8 mouse cellular contexts compared by ENCODE assay signal in genomic region chr4:126200036-126200435, GRCm38 (mm10). TPM values are rescaled to one million over a fixed set of nuclear protein-coding genes. Genes with fewer than 3 reads are reported as not detected.
DNase-seq lines count a peak whose midpoint lies in the region; ATAC-seq and TF ChIP-seq lines count a peak whose summit lies in the region.

No protein-coding gene starts in this region.

- no peak overlapping the region for H3K4me3 ChIP-seq in liver, adult 2 months (ENCODE audit: insufficient read depth, low read depth, low read length)
- H3K4me3 ChIP-seq in embryonic facial prominence, embryonic 15.5 days (replicated peaks) = peak overlapping the region; percentile 76
- peak overlapping the region; percentile 76 for H3K4me3 ChIP-seq in intestine, embryonic 16.5 days (ENCODE audit: low read length)
- H3K4me3 ChIP-seq in neural tube, embryonic 12.5 days = no peak overlapping the region

- no peaks in the 10 kb centered on the region for H3K9me3 ChIP-seq in embryonic facial prominence, embryonic 15.5 days (replicated peaks)
- H3K9me3 ChIP-seq in intestine, embryonic 16.5 days (ENCODE audit: control insufficient read depth, low read length) = no peaks in the 10 kb centered on the region
- no peaks in the 10 kb centered on the region for H3K9me3 ChIP-seq in neural tube, embryonic 12.5 days

- no peak for TF ChIP-seq POLR2A in liver, adult 2 months (IDR thresholded peaks at IDR 0.05; ENCODE audit: extremely low read depth, insufficient read depth, low read length)

- H3K4me1 ChIP-seq in liver, adult 2 months (ENCODE audit: control insufficient read depth, insufficient read depth, low read length) = peaks cover 26% of the 10 kb centered on the region
- peaks cover 45% of the 10 kb centered on the region for H3K4me1 ChIP-seq in embryonic facial prominence, embryonic 15.5 days
- peaks cover 37% of the 10 kb centered on the region for H3K4me1 ChIP-seq in intestine, embryonic 16.5 days (ENCODE audit: control insufficient read depth, insufficient read depth, low read length)
- peaks cover 23% of the 10 kb centered on the region for H3K4me1 ChIP-seq in neural tube, embryonic 12.5 days

- DNase-seq in liver, adult 2 months (ENCODE audit: extremely low read depth, low read depth, low spot score) = peak; percentile 66
- DNase-seq in liver = no peak
- DNase-seq in left cerebral cortex, adult 18-20 months (ENCODE audit: low spot score in 2 of 2) = no peak
- DNase-seq in frontal cortex, adult 2 months (ENCODE audit: extremely low spot score in 1 of 2, low spot score in 1 of 2) = no peak
- no peak for DNase-seq in adrenal gland, adult 2 months

- H3K9ac ChIP-seq in liver, adult 2 months (ENCODE audit: low read depth, low read length) = no peak overlapping the region
- 0 out of 2 replicates have a peak overlapping the region, but pooled peaks have one; percentile 83 for H3K9ac ChIP-seq in embryonic facial prominence, embryonic 15.5 days
- no peak overlapping the region for H3K9ac ChIP-seq in intestine, embryonic 16.5 days (ENCODE audit: low read depth, low read length)
- no peak overlapping the region for H3K9ac ChIP-seq in neural tube, embryonic 12.5 days

- no peak for TF ChIP-seq CTCF in liver, adult 2 months (IDR thresholded peaks at IDR 0.05; ENCODE audit: low read depth, low read length)

- H3K27me3 ChIP-seq in liver, adult 2 months (ENCODE audit: control insufficient read depth, insufficient read depth, low read length) = no peaks in the 10 kb centered on the region
- H3K27me3 ChIP-seq in embryonic facial prominence, embryonic 15.5 days = no peaks in the 10 kb centered on the region
- H3K27me3 ChIP-seq in intestine, embryonic 16.5 days (replicated peaks; ENCODE audit: control insufficient read depth, insufficient read depth, low read length) = no peaks in the 10 kb centered on the region
- no peaks in the 10 kb centered on the region for H3K27me3 ChIP-seq in neural tube, embryonic 12.5 days (replicated peaks)

- peaks cover 24% of the 10 kb centered on the region; the same call in 1 of the 2 replicates for H3K79me2 ChIP-seq in liver, adult 2 months (ENCODE audit: control insufficient read depth, insufficient read depth, low read length)

- H3K4me2 ChIP-seq in embryonic facial prominence, embryonic 15.5 days (replicated peaks) = peak overlapping the region; percentile 58
- peak overlapping the region; percentile 83 for H3K4me2 ChIP-seq in intestine, embryonic 16.5 days (ENCODE audit: low read depth, low read length)
- H3K4me2 ChIP-seq in neural tube, embryonic 12.5 days (replicated peaks) = peak overlapping the region; percentile 71

- ATAC-seq in embryonic facial prominence, embryonic 15.5 days (ENCODE audit: insufficient number of reproducible peaks, low FRiP score, low TSS enrichment, low read depth) = no peak
- ATAC-seq in intestine, embryonic 16.5 days = no peak
- ATAC-seq in neural tube, embryonic 12.5 days (ENCODE audit: low FRiP score, low read depth) = no peak

- no peaks in the 10 kb centered on the region; the same call in 1 of the 2 replicates for H3K36me3 ChIP-seq in liver, adult 2 months (ENCODE audit: control insufficient read depth, insufficient read depth, low read length)
- H3K36me3 ChIP-seq in embryonic facial prominence, embryonic 15.5 days = peaks cover 4% of the 10 kb centered on the region; the same call in 1 of the 2 replicates
- no peaks in the 10 kb centered on the region for H3K36me3 ChIP-seq in intestine, embryonic 16.5 days (ENCODE audit: control insufficient read depth, insufficient read depth, low read length)
- no peaks in the 10 kb centered on the region; the same call in 1 of the 2 replicates for H3K36me3 ChIP-seq in neural tube, embryonic 12.5 days

- peak overlapping the region; percentile 28; the same call in 1 of the 2 replicates for H3K27ac ChIP-seq in liver, adult 2 months (replicated peaks; ENCODE audit: insufficient read depth, low read depth, low read length)
- 0 out of 2 replicates have a peak overlapping the region, but pooled peaks have one; percentile 11 for H3K27ac ChIP-seq in embryonic facial prominence, embryonic 15.5 days (replicated peaks)
- no peak overlapping the region for H3K27ac ChIP-seq in intestine, embryonic 16.5 days (ENCODE audit: low read length)
- no peak overlapping the region for H3K27ac ChIP-seq in neural tube, embryonic 12.5 days

- WGBS in liver, adult 2 months = 3% methylated on average over 1 of the region's 1 CpGs
- WGBS in embryonic facial prominence, embryonic 15.5 days = 14% methylated on average over 1 of the region's 1 CpGs
- 36% methylated on average over 1 of the region's 1 CpGs for WGBS in intestine, embryonic 16.5 days
- 71% methylated on average over 1 of the region's 1 CpGs for WGBS in neural tube, embryonic 12.5 days

RNA-seq across cellular contexts. Expression of gene Thrap3, which starts 2.5 kb away (rescaled TPM):
- total RNA-seq in liver, adult 2 months (2014; rRNA removed) = 74.3 and 78.6 TPM in 2 replicates
- polyA plus RNA-seq in liver, adult 2 months (2012; rRNA removed) = 25.6 and 29.1 TPM in 2 replicates
- polyA plus RNA-seq in embryonic facial prominence, embryonic 15.5 days (2015; fragmentation: Nextera tagmentation; extraction: Ambion mirVana) = 191 and 208 TPM in 2 replicates
- 132 and 141 TPM in 2 replicates for polyA plus RNA-seq in intestine, embryonic 16.5 days (2015; fragmentation: Nextera tagmentation; extraction: Ambion mirVana)
- 236 and 241 TPM in 2 replicates for polyA plus RNA-seq in neural tube, embryonic 12.5 days (2016; fragmentation: Nextera tagmentation; extraction: Ambion mirVana)
- total RNA-seq in left cerebral cortex, adult 18-20 months (2021) = 100 to 1,000 TPM; 132 to 156 TPM
- 95.8 and 103 TPM in 2 replicates for polyA plus RNA-seq in frontal cortex, adult 2 months (2012; rRNA removed)
- total RNA-seq in adrenal gland, adult 2 months (2021) = 100 to 1,000 TPM; 169 to 173 TPM
- polyA plus RNA-seq in adrenal gland, adult 2 months (2012; rRNA removed) = 29.1 and 36.8 TPM in 2 replicates

RNA-seq across cellular contexts. Expression of gene Sh3d21, which starts 36.7 kb away (rescaled TPM):
- total RNA-seq in liver, adult 2 months (2014; rRNA removed) = 0.54 and 0.65 TPM in 2 replicates
- polyA plus RNA-seq in liver, adult 2 months (2012; rRNA removed) = 0.26 and 0.55 TPM in 2 replicates
- 15.0 and 16.8 TPM in 2 replicates for polyA plus RNA-seq in embryonic facial prominence, embryonic 15.5 days (2015; fragmentation: Nextera tagmentation; extraction: Ambion mirVana)
- 13.2 and 13.9 TPM in 2 replicates for polyA plus RNA-seq in intestine, embryonic 16.5 days (2015; fragmentation: Nextera tagmentation; extraction: Ambion mirVana)
- 2.0 and 2.1 TPM in 2 replicates for polyA plus RNA-seq in neural tube, embryonic 12.5 days (2016; fragmentation: Nextera tagmentation; extraction: Ambion mirVana)
- total RNA-seq in left cerebral cortex, adult 18-20 months (2021) = under 1 TPM; 0.59 to 0.77 TPM
- polyA plus RNA-seq in frontal cortex, adult 2 months (2012; rRNA removed) = 1.0 TPM in 2 replicates
- total RNA-seq in adrenal gland, adult 2 months (2021) = 1 to 10 TPM; 2.5 to 3.2 TPM
- 1.4 and 1.8 TPM in 2 replicates for polyA plus RNA-seq in adrenal gland, adult 2 months (2012; rRNA removed)

RNA-seq across cellular contexts. Expression of gene Eva1b, which starts 52.5 kb away (rescaled TPM):
- total RNA-seq in liver, adult 2 months (2014; rRNA removed) = 8.0 and 9.5 TPM in 2 replicates
- polyA plus RNA-seq in liver, adult 2 months (2012; rRNA removed) = 15.8 and 18.1 TPM in 2 replicates
- polyA plus RNA-seq in embryonic facial prominence, embryonic 15.5 days (2015; fragmentation: Nextera tagmentation; extraction: Ambion mirVana) = 84.3 and 94.6 TPM in 2 replicates
- 34.7 and 35.4 TPM in 2 replicates for polyA plus RNA-seq in intestine, embryonic 16.5 days (2015; fragmentation: Nextera tagmentation; extraction: Ambion mirVana)
- 28.7 and 33.5 TPM in 2 replicates for polyA plus RNA-seq in neural tube, embryonic 12.5 days (2016; fragmentation: Nextera tagmentation; extraction: Ambion mirVana)
- total RNA-seq in left cerebral cortex, adult 18-20 months (2021) = 1 to 10 TPM; 2.4 to 2.9 TPM
- polyA plus RNA-seq in frontal cortex, adult 2 months (2012; rRNA removed) = 8.6 and 9.3 TPM in 2 replicates
- 10 to 100 TPM; 13.3 to 35.0 TPM for total RNA-seq in adrenal gland, adult 2 months (2021)
- polyA plus RNA-seq in adrenal gland, adult 2 months (2012; rRNA removed) = 111 and 156 TPM in 2 replicates

RNA-seq across cellular contexts. Expression of gene Map7d1, which starts 56.1 kb away (rescaled TPM):
- 7.5 and 8.2 TPM in 2 replicates for total RNA-seq in liver, adult 2 months (2014; rRNA removed)
- 18.5 and 19.1 TPM in 2 replicates for polyA plus RNA-seq in liver, adult 2 months (2012; rRNA removed)
- 59.9 and 60.4 TPM in 2 replicates for polyA plus RNA-seq in embryonic facial prominence, embryonic 15.5 days (2015; fragmentation: Nextera tagmentation; extraction: Ambion mirVana)
- polyA plus RNA-seq in intestine, embryonic 16.5 days (2015; fragmentation: Nextera tagmentation; extraction: Ambion mirVana) = 13.1 and 16.7 TPM in 2 replicates
- 140 and 149 TPM in 2 replicates for polyA plus RNA-seq in neural tube, embryonic 12.5 days (2016; fragmentation: Nextera tagmentation; extraction: Ambion mirVana)
- 100 to 1,000 TPM; 251 to 254 TPM for total RNA-seq in left cerebral cortex, adult 18-20 months (2021)
- polyA plus RNA-seq in frontal cortex, adult 2 months (2012; rRNA removed) = 201 and 206 TPM in 2 replicates
- 10 to 100 TPM; 55.4 to 68.7 TPM for total RNA-seq in adrenal gland, adult 2 months (2021)
- 98.3 and 98.7 TPM in 2 replicates for polyA plus RNA-seq in adrenal gland, adult 2 months (2012; rRNA removed)

Comparison
In these comparisons a context has a peak if more than half of its experiments do, and no peak if none do; other contexts are left out.
1. H3K27ac ChIP-seq: peak in liver, adult 2 months (single experiment) and embryonic facial prominence, embryonic 15.5 days (single experiment); none in intestine, embryonic 16.5 days (single experiment) and neural tube, embryonic 12.5 days (single experiment).
2. H3K4me3 ChIP-seq: peak in embryonic facial prominence, embryonic 15.5 days (single experiment) and intestine, embryonic 16.5 days (single experiment); none in liver, adult 2 months (single experiment) and neural tube, embryonic 12.5 days (single experiment).
3. Peak in every context shown above with its lines, with median percentiles within 50 percentile points of each other: H3K4me2 ChIP-seq.